Mouse (Mus musculus) adrenal gland, adult 8-10 months (tissue): ENCODE data around the gene Lin37. TPM values are rescaled to one million over a fixed set of nuclear protein-coding genes. Genes with fewer than 3 reads are reported as not detected.

Experiments used
- DNase-seq: peaks from one replicate; pipeline ENCODE4 v3.0.0; 2022
- total RNA-seq, 4 experiments: library from RNA; stranded (reverse); gene quantifications; 2 replicates each; pipeline ENCODE4 v1.2.4; 2022

The Lin37 gene
- total RNA-seq, 4 experiments from 2014 or later, result 56.1 to 65.5 (median 61.7) TPM

DNA sequence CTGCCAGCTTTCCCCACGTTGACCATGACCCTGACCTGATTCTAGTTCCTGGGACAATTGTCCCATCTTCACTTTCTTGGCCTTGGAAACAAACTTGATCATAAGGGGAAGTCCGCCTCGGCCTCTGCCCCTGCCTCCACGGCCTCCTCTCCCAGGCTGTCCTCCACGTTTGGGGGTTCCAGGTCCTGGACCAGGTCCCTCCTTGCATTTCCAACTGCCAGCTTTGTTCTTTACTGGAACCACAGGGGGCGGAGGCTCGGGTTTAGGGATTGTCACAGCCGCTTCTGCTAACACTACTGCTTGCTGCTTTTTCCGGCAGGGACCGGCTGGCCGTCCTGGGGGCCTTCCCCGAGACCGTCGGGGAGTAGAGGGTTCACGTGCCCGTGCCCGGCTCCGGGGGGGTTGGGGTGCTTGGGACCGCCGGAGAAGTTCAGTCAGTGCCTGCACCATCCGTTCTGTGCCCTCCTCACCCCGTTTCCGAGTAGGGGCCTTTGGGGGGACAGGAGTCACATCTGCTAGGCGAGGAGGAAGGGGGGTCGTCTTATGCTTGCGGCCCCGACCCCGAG, 26.9 kb upstream of the Lin37 start:
- no peak for DNase-seq

DNA sequence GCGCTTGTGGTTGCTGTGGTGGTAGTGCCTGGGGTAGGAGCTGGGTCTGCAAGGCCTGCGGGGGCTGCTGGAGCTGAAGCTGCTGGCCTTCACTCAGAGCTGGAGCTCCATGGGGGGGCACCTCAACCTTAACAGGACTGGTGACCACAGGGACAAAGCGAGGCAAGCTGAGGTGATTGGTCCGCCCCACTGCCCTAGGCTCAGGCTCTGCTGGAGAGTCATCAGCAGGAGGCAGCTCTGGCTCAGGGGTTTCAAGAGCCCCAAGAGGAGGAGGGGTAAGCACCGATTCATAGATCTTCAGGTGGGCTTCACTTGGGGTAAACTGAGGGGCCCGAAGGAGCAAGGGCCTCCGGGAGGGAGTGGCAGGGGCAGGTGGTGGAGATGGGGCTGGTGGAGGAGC, 25.5 kb upstream of the Lin37 start:
- DNase-seq, result no peak

DNA sequence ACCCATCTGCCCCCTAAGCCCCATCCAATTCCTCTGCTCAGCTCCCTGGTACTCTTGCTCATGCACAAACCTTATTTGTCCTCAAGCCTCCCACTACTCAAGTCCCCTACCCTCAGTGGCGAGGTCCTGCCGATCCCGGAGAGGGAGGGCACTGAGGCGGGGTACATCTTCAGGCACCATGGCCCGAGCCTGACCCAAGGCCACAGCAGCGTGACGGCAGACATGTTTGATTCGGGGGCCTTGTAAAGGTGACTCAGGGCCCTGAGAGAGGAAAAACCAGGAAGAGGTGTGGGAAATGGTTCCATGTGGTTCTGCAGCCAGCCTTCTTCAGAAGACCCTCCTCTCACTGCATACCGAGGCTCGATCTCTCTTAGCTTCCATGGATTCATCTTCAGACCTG, 24.7 kb upstream of the Lin37 start:
- peak; percentile 21 for DNase-seq

DNA sequence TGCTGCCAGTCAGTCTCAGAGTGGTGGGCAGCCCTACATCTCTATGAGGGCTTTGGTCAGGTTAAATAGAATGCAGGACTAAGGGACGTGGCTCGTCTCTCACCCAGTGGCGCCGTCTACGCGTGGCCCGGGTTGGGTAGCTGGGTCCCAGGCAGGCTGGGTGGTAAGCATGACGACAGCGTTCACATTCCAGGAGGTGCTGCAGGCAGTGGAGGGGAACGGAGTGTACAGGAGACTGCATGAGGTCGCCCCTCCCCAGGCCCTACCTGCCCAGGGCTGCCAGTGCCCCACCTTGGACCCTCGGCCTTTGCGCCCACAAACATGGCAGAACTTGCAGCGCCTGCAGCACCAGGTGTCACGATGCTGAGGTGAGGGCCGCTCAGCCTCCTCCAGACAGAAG, 21.9 kb upstream of the Lin37 start:
- DNase-seq, result peak; percentile 11

DNA sequence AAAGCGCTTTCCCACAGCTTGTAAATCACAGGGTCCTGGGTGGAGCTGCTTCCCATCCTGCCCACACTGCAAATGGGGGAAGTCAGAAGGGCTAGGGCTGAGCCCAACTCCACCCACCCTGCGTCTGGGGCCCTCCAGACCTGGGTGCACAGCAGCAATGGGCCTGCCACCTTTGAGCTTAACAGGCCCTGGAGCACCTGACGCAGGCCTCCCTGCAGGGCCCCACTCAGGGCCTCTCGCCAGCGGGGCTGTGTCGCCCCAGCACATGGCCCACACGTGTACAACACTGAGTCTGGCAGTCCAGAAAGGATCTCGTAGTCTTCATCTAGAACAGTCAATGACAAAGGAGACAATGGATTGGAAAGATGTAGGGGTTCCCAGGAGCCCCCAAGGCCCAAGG, 20.3 kb upstream of the Lin37 start:
- DNase-seq, result no peak

DNA sequence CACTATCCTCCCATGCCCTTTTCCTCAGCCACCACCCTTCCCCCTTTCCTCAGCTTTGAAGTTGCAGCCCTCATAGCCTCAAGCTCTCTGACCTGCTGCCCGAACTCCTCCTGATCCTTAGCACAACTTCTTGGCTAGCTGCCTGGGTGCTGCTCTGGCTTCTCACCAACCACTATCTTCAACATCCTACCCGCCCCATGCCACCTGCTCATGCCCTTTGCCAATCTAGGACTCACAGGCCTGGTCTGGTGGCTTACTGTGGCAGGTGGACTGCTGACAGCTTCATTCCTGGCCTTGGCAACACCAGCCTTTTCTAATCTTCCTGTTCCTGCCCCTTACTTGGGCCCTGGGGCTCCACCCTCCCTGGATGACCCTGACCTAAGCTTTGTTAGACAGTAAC, 13.3 kb upstream of the Lin37 start:
- no peak for DNase-seq

DNA sequence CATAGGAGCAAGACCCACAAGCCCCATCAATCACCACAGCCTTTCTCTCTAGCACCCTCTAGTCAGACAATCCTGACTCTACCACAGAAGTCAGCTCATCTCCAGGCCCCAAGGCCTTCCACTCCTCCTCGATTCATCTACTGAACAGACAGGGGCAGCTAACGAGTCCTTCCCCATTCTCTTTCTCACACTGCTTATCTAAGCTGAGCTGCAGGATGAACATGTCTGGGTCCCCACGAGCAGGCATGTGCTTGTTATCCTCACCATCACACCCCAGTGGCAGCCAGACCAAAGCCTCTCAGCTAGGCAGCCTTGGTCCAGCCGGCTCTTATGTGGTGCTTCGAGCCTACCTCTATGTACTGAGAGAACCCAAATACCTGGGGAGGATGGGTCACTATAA, 12.8 kb upstream of the Lin37 start:
- DNase-seq, result no peak

DNA sequence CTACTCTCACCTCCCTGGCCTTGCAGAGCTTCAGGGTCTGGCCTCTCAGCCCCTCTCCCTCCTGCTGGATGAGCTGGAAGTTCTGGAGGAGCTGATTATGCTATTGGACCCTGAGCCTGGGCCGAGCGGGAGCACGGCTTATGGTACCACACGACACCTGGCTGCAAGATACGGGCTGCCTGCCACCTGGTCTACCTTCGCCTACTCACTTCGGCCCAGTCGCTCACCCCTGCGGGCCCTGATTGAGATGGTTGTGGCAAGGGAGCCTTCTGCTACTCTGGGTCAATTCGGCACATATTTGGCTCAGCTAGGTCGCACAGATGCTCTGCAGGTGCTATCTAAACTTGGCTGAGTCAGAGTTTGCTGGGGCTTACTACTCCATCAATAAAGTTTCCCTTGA, 7.9 kb upstream of the Lin37 start:
- DNase-seq, result no peak

DNA sequence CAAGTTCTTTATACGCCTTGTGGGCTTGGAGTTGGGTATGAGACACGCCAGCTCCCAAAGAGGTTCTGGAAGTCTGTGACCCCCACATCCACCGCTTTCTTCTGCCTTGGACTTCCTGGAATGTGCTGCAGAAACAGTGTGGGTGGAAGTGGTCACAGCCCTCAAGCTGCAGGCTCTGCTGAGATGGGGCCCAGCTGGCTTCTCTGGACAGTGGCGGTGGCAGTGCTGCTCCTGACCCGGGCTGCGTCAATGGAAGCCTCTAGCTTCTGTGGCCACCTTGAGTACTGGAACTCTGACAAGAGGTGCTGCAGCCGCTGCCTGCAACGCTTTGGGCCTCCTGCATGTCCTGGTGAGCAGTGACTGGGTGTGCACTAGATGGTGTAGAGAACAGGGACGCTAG, 6.4 kb upstream of the Lin37 start:
- DNase-seq, result no peak

DNA sequence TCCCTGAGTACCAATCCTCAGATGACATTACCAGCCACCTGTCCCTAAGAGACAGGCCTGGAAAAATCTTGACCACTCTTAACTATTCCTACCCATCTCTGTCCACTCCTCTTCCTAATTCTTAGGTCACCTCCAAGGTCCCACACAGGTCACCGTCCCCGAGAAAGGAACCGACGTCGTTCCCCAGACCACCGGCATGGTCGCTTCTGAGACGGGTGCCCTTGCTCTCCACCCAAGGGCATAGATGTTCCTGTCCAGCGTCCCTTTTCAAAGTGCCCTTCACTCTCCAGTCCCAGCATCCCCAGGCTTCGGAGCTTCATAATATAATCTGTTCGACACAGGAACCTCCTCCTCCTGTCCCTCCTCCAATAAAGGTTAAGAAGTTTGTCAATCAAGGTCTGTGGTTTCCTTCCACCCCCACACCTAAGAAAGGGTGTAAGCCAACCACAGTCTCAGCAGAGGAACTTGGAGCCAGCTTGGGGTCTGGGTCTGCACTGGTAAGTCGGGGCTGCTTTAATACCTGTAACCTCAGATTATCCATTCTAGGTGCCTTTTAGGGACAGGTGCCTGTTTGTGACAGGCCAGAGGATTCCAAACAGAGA, 5.4 kb upstream of the Lin37 start, which contains the start of gene Igflr1:
TSS of gene Igflr1 (plus strand) at position 458 of the 602 bp plus-strand sequence.
- DNase-seq, result no peak

DNA sequence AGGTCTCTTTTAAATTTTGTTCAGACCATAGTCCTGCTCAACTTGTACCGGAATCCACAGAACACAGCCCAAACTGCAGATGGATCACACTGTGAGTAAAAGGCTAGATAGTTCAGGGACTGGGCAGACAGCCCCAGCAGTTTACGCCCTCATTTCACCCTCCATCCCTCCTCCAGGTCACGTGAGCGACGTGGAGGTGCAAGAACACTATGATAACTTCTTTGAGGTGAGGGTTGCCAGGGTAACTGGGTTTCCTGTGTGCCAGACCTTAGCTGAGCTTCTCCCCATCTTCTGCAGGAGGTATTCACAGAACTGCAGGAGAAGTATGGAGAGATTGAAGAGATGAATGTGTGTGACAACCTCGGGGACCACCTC, 4.3 kb upstream of the Lin37 start:
- no peak for DNase-seq

DNA sequence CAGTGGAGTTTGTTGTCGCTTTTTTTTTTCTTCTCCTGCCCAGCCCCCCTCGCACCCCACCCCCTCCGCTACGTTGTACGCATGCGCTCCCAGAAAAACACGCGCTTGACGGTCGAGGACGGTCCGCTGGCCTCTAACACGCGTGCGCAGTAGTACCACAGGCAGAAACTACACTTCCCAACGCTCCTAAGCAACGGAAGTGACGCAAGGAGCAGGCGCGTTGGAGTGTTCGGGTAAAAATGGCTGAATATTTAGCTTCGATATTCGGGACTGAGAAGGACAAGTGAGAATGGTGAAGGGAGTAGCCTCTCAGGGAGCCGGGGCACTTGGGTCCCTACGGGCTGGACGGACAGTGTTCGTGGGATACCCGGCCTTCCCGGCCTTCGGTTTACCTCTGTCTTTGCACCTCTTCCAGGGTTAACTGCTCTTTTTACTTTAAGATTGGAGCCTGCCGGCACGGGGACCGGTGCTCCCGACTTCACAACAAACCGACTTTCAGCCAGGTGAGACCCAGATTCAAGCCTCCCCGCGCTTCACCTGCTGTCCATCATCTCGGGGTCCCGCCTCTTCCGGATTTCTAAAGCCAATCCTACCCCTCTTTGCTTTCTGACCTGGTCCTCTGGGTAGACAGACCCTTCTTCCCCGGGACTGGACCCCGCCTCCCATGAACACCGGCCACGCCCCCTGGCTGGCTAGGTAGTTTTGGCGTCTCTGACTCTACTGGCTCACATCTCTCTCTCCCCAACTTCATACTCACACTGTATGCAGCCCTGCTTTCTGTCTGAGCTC, 3.7 kb upstream of the Lin37 start, which contains the start of the genes U2af1l4, Gm49396 and Psenen:
TSS of gene U2af1l4 (plus strand) at position 185 of the 789 bp plus-strand sequence.
TSS of gene Gm49396 (plus strand) at position 228 of the 789 bp plus-strand sequence.
TSS of gene Psenen (minus strand) at position 511 of the 789 bp plus-strand sequence.
- peak; percentile 96 for DNase-seq

DNA sequence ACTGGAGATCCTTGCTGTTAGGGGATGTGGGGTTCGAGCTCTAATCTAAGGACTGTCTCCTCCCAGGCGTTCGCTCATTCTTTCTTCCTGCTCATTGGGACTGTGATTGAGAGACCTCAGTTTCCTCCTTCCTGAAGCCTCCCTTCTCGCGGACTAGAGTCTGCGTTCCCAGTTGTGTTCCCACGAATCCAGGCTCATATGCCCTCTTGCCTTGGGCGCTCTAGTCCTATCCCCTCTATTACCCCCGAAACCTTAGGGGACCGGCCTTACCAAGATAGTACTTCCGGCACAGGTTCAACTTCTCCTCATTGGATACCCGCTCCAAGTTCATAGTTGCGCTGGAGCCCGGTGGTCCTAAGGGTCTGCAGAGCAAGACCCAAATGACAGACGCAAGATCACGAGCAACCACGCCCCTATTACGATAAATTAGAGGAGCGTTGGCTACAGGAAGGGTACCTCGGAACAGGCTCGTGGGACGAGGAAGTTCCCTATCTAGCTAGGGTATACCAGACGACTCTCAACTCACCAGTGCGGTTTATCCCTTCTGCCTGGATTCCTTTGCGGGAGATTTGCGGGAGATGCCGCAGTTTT, 3.0 kb upstream of the Lin37 start:
- DNase-seq, result no peak

DNA sequence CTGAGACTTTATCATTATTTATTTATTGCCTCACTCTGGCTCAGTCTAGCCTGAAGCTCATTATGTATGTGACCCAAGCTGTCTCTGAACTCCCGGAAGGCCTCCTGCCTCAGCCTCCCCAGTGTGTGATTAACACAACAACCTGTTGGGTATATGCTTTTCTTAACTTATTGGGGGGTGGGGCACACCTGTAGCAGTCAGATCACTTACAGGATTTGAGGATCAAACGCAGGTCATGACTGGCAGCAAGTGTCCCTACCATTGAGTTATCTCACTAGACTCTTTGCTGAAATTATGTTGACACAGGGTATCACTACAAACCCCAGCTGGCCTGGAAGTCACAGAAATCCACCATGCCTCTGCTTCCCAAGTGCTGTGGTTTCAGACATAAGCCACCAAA, 658 bp upstream of the Lin37 start:
- no peak for DNase-seq

DNA sequence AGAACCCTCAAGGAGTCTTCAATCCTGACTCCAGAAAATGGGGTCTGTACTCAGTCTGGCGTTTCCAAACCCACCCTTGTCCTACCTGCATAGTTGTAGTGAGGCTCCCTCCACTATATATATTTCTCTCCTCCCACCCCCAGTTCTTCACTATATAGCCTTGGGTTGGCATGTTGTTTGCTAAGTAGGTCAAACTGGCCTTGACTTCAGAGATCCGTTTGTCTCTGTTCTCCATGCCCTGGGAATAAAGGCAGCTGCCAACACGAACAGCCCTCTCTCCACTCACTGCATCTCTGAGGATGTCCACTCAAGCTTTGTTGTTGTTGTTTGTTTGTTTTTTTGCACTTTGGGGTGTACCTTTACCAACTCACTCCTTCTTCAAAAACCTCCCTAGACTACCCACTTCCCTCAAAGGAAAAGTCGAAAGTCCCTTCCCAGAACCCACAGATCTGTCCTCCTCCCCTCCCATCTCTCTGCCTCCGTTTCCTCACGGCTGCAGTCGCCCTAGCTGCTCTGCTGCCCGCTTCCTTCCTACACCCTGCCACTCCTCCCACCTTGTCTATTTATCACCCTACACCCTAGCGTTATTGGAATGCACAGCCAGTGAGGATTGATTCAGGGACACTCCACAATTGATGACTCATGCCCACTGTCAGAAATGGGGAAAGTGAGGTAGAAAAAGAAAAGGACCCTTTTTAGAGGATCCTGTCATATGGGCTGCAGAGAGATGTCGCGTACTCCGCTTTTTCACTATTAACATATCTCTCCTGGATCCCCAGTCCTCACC, 789 bp downstream of the Lin37 start:
- DNase-seq, result no peak

DNA sequence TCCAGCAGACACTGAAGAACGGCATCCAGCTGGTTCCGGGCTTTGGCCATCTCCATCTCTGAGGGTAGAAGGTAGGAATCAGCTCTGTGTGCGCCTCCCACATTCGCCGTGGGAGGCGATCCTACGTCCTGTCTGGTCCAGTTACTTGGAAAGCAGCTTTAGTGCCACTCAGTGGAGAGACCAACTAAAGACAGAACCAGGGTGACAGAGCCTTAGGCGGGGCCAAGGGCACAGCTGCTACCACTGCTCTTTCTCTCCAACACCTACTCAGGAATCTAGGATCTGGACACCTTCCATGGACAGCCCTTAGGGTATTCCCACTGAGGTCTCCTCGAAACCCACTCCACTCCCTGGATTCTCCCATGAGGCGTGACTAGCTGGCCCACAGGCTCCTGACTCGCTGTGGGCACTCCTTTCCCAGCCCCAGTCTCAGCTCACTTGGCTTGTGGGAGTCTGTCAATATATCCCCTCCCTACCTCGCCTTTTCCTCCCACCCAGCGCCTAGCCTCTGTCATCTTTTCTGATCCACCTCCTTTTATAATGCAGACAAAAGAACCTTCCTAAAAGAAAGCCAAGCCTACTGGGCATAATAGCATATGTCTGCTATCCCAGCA, 1.6 kb downstream of the Lin37 start:
- no peak for DNase-seq

DNA sequence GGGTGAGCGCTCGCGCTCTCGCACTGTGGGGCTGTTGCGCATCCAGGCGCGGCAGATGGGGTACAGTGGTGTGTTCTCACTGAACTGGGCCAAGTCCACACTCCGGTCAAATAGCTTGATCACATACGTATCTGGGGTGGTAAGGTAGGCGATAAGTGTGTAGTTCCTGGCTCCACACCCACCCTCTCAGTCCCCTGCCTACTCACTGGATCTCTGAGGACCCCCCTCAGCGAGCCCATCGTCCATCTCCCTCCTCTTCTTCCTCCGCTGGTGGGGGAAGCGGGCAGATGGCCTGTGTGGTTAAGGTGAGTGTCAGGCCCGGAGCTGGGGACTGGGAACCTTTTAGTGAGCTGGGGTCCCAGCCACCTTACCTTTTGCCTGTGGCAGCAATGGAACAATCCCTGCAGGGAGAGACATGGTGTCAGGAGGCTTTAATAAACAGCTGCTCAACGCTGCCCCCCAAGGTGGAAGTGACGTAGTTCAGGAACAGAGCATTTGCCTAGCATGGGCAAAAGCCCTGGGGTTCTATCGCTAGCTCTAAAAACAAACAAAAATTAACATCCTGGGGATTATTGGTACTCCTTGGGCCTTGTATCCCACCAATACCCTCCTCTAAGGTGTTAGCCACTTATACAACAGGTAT, 2.6 kb downstream of the Lin37 start:
- DNase-seq, result no peak

DNA sequence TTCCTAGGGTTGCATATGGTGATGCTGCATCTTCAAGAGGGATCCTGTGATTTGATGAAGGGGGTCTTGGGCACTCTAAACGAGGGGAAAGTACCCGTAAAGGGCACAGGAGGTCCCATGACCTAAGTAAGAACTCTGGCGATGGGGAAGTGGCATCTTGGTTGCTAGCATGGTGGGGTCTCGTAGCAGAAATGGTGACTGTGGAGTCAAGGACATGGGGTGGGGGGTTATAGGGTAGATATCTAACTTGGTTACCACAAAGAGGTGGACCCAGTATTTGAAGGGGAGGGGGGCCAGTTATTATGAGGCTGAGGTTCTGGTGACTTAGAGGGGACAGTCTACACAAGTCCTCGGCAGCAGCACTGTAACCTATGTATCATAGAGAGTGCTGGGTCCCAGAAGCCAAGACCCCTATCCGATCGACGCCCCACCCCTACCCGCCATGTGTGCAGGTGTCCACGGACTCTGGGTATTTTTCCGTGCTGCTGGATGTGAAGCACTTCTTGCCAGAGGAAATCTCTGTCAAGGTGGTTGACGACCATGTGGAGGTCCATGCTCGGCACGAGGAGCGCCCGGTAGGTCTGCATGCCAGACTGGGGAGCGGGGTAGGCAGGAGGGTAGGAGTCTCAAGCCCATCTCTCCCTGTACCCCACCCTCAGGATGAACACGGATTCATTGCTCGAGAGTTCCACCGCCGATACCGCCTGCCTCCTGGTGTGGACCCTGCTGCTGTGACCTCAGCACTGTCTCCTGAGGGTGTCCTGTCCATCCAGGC, 5.6 kb downstream of the Lin37 start:
- DNase-seq, result no peak

DNA sequence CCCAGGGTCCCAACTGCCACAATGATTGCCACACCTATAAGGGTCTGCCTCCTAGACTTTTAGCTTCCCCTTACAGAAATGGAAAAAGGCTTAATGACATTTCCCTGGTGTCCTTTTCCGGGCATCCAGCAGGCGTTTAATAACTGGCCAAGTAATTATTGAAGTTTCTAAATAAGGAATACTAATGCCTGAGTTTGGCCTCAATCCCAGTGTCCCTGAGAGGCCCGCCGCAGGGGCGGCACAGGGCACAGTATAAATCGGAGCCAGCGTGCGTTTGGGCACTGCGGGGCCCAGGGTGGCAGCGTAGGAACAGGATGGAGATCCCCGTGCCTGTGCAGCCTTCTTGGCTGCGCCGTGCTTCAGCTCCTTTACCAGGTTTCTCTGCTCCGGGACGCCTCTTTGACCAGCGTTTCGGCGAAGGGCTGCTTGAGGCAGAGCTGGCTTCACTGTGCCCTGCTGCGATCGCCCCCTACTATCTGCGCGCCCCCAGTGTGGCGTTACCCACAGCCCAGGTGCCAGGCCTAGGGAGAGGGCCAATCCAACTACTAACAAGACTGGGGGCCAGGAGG, 6.5 kb downstream of the Lin37 start:
- DNase-seq, result peak; percentile 71
